Mouse (Mus musculus) hindbrain, embryonic 16.5 days (tissue): ENCODE measurements around the gene Zbtb44. TPM values are rescaled to one million over a fixed set of nuclear protein-coding genes. Genes with fewer than 3 reads are reported as not detected.

ENCODE experiments used
- ATAC-seq: fragments of 200-750 bp; cut with Nextera tagmentation; 2 replicates; pipeline ENCODE4 v1.8.0; 2017; ENCODE audit warnings: moderate TSS enrichment, moderate library complexity
- H3K27ac ChIP-seq: fragments of 300-500 bp; sonication (generic); 2 replicates; pipeline ENCODE4 v1.5.1; 2014; ENCODE audit warnings: low read depth, mild to moderate bottlenecking, control low read depth, low read length, moderate library complexity
- H3K27me3 ChIP-seq: fragments of 300-500 bp; sonication (generic); replicated peaks from 2 replicates; pipeline ENCODE4 v1.6.1; 2014; ENCODE audit warnings: low read length; ENCODE audit not compliant: control insufficient read depth, insufficient read depth
- H3K36me3 ChIP-seq: fragments of 300-500 bp; sonication (generic); 2 replicates; pipeline ENCODE4 v1.6.1; 2014; ENCODE audit warnings: mild to moderate bottlenecking, low read length, moderate library complexity, mixed read lengths; ENCODE audit not compliant: control insufficient read depth, insufficient read depth
- H3K4me1 ChIP-seq: fragments of 300-500 bp; sonication (generic); 2 replicates; pipeline ENCODE4 v1.6.1; 2014; ENCODE audit warnings: low read depth, low read length; ENCODE audit not compliant: control insufficient read depth, insufficient read depth
- H3K4me2 ChIP-seq: fragments of 300-500 bp; sonication (generic); 2 replicates; pipeline ENCODE4 v1.6.1; 2014; ENCODE audit warnings: mild to moderate bottlenecking, low read length, control low read depth, moderate library complexity
- H3K4me3 ChIP-seq: fragments of 300-500 bp; sonication (generic); 2 replicates; pipeline ENCODE4 v1.5.1; 2014; ENCODE audit warnings: mild to moderate bottlenecking, low read length, control low read depth, moderate library complexity
- H3K9ac ChIP-seq: fragments of 300-500 bp; sonication (generic); 2 replicates; pipeline ENCODE4 v1.6.1; 2014; ENCODE audit warnings: low read depth, mild to moderate bottlenecking, control low read depth, low read length, moderate library complexity
- H3K9me3 ChIP-seq: fragments of 300-500 bp; sonication (generic); 2 replicates; pipeline ENCODE4 v1.6.1; 2014; ENCODE audit warnings: mild to moderate bottlenecking, low read length, moderate library complexity; ENCODE audit not compliant: control insufficient read depth
- WGBS: fragments of 180-500 bp; shearing (Covaris S2); extraction: QIAGEN DNeasy Blood & Tissue Kit; methylation state at CpG from one replicate; pipeline ENCODE4 v1.1.7; 2014; 5-methylcytosine and 5-hydroxymethylcytosine counted together
- polyA plus RNA-seq: library from polyadenylated mRNA; unstranded; fragments of >200 nt; fragmentation: Nextera tagmentation; extraction: Ambion mirVana; gene quantifications from 2 replicates; pipeline ENCODE4 v1.2.1, GENCODE M21; 2015

Zbtb44 gene
- polyA plus RNA-seq, 1 experiment from 2014 or later, result 2.9 TPM

GRCm38 (mm10) chr9:31117088-31117487 is 86.6 kb downstream of the Zbtb44 start:
- H3K9me3 ChIP-seq, result no peaks in the 10 kb centered on the region
- 95% methylated on average over 11 of the region's 11 CpGs for WGBS
- no peaks in the 10 kb centered on the region for H3K4me1 ChIP-seq
- H3K9ac ChIP-seq, result no peak overlapping the region
- H3K27ac ChIP-seq, result no peak overlapping the region
- H3K4me2 ChIP-seq, result no peak overlapping the region
- no peaks in the 10 kb centered on the region for H3K36me3 ChIP-seq
- no peaks in the 10 kb centered on the region for H3K27me3 ChIP-seq
- ATAC-seq, result no peak
- no peak overlapping the region for H3K4me3 ChIP-seq

- Histone ChIP-seq H3K4me1 (no peaks in the 10 kb centered on the region), H3K36me3 (no peaks in the 10 kb centered on the region), H3K9me3 (no peaks in the 10 kb centered on the region), H3K4me3 (no peak overlapping the region), H3K4me2 (no peak overlapping the region), H3K27me3 (no peaks in the 10 kb centered on the region), H3K9ac (no peak overlapping the region), H3K27ac (no peak overlapping the region)
- no peak for ATAC-seq
- WGBS, result 88% methylated on average over 6 of the region's 6 CpGs
Observed at GRCm38 (mm10) chr9:31117488-31117887, 87.0 kb downstream of the Zbtb44 start.

DNA sequence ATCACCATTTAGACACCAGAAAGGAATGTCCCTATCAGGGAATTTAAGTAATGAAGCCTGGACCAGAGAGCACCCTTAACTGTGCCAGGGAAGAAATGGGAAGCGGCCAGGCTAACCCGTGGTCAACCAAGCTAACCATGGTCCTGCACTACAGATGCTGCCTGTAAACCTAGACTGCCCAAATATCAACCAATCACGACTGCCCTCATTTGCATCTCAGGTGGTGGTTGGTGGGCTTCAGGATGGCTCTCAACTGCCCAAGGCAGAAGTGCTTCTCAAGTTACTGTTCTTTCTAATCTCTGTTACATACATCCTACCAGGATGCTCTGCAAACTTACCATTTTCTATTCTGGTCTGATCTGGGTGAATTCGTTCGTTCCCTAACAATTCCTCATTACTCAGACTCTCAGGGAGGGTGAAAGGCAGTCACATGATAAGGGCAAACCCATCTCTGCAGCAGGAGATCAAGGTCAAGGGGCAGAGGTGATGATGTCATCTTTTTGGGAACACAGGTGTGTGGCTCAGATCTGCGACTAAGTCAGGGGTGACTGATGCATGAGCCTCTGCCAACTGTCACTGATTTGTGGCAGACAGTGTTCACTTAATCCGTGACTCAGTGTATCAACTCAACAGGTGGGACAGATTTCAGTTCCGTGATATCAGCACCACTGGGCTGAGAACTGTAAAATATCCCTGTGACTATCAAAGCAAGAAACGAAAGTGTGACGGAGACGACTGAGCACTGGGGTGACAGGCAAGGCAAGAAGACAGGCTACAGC is 88.3 kb downstream of the Zbtb44 start:
- Histone ChIP-seq H3K4me1 (no peaks in the 10 kb centered on the region), H3K9ac (no peak overlapping the region), H3K4me2 (no peak overlapping the region), H3K9me3 (no peaks in the 10 kb centered on the region), H3K36me3 (no peaks in the 10 kb centered on the region), H3K27me3 (no peaks in the 10 kb centered on the region), H3K4me3 (no peak overlapping the region), H3K27ac (no peak overlapping the region)
- ATAC-seq, result peak; percentile 67; the same call in 1 of the 2 replicates
- 44% methylated on average over 11 of the region's 11 CpGs for WGBS

- Histone ChIP-seq H3K4me1 (no peaks in the 10 kb centered on the region), H3K4me2 (no peak overlapping the region), H3K4me3 (no peak overlapping the region), H3K9me3 (no peaks in the 10 kb centered on the region), H3K27me3 (no peaks in the 10 kb centered on the region), H3K9ac (no peak overlapping the region), H3K36me3 (no peaks in the 10 kb centered on the region), H3K27ac (no peak overlapping the region)
- WGBS, result 72% methylated on average over 5 of the region's 5 CpGs
- no peak for ATAC-seq
Observed at GRCm38 (mm10) chr9:31119405-31119804, 89.0 kb downstream of the Zbtb44 start.

- no peaks in the 10 kb centered on the region for H3K36me3 ChIP-seq
- H3K27ac ChIP-seq, result no peak overlapping the region
- no peak overlapping the region for H3K4me2 ChIP-seq
- no peaks in the 10 kb centered on the region for H3K9me3 ChIP-seq
- H3K9ac ChIP-seq, result no peak overlapping the region
- no peak for ATAC-seq
- H3K4me1 ChIP-seq, result no peaks in the 10 kb centered on the region
- H3K27me3 ChIP-seq, result no peaks in the 10 kb centered on the region
- WGBS, result 75% methylated on average over 11 of the region's 11 CpGs
- H3K4me3 ChIP-seq, result no peak overlapping the region
Observed at GRCm38 (mm10) chr9:31119882-31120532, 89.6 kb downstream of the Zbtb44 start.

DNA sequence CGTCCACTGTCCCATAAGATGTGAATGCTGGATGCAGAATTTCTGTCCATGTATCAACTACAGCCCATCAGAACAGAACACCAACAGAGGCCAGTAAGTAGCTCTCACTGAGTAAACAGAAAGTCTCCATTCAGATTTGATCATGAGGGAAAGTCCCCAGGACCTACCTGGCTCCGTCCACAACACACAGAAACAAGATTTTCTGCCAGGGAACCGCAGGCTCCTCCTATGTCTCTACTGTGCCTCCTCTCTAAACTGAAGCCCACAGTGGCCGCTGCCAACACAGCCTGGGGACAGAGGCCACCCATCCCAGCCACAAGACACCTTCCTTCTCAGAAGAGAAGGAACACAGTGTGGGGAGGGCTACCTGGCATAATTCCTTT is 90.1 kb downstream of the Zbtb44 start:
- no peak for ATAC-seq
- Histone ChIP-seq H3K4me1 (no peaks in the 10 kb centered on the region), H3K9me3 (no peaks in the 10 kb centered on the region), H3K4me2 (no peak overlapping the region), H3K27me3 (no peaks in the 10 kb centered on the region), H3K27ac (no peak overlapping the region), H3K9ac (no peak overlapping the region), H3K4me3 (no peak overlapping the region), H3K36me3 (no peaks in the 10 kb centered on the region)
- 81% methylated on average over 4 of the region's 4 CpGs for WGBS

DNA sequence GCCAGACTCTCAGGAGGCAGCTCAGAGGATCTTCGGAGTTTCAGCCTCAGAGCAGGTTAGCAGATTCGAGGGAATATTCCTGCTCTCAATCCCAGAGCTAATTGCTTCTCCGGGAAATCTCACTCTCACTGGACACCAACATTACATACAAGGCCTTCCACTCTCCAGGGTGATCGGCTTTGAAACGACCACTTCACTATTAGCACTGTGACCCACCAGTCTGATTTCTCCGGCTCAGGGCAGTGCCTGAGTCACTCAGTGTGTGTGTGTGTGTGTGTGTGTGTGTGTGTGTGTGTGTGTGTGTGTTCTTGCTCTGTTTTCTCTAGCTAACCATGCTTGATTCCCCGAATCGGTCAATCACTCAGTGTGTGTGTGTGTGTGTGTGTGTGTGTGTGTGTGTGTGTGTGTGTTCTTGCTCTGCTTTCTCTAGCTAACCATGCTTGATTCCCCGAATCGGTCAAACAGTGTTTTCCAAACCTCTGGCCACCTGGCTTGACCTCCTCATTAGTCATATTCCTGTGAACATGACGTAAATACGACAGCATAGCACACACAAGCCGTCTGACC is 92.1 kb downstream of the Zbtb44 start:
- Histone ChIP-seq H3K9ac (no peak overlapping the region), H3K9me3 (no peaks in the 10 kb centered on the region), H3K4me3 (no peak overlapping the region), H3K4me2 (no peak overlapping the region), H3K4me1 (no peaks in the 10 kb centered on the region), H3K27ac (no peak overlapping the region), H3K36me3 (no peaks in the 10 kb centered on the region), H3K27me3 (no peaks in the 10 kb centered on the region)
- ATAC-seq, result no peak
- 68% methylated on average over 13 of the region's 13 CpGs for WGBS

Other genes starting within 250 kb of the Zbtb44 start
- 6.2 and 7.6 TPM in 2 replicates for gene Adamts15, start 108.2 kb upstream of the Zbtb44 start, polyA plus RNA-seq
- 1.8 and 2.8 TPM in 2 replicates for gene Adamts8, start 88.1 kb upstream of the Zbtb44 start, polyA plus RNA-seq
- 0.93 and 1.2 TPM in 2 replicates for gene St14, start 101.2 kb downstream of the Zbtb44 start, polyA plus RNA-seq
- 464 and 482 TPM in 2 replicates for gene Aplp2, start 181.2 kb downstream of the Zbtb44 start, polyA plus RNA-seq
- gene Prdm10, start 249.9 kb downstream of the Zbtb44 start, polyA plus RNA-seq, result 7.0 and 8.2 TPM in 2 replicates